Mouse (Mus musculus) bone marrow macrophage, adult 2 months (primary cell): ENCODE measurements at regions not wholly inside any gene's neighbourhood (a gene's known extent, or its start where the extent isn't known, plus 50 kb on each side); places are given as distances from the start of the nearest gene placed in this dataset.

Source experiments
- CTCF ChIP-seq: IDR thresholded peaks from 2 replicates; pipeline ENCODE4 v1.5.1; 2012; ENCODE audit warnings: low read depth, mild to moderate bottlenecking, low read length, moderate library complexity
- POLR2A ChIP-seq: IDR thresholded peaks from 2 replicates; pipeline ENCODE4 v1.6.1; 2012; ENCODE audit warnings: mild to moderate bottlenecking, low read depth, low read length, borderline replicate concordance

GRCm38 (mm10) chr6:139304306-139304705, 197.5 kb downstream of the Rergl start:
- TF ChIP-seq POLR2A (no peak), CTCF (no peak)
